Mouse (Mus musculus): Measurements from ENCODE around the gene Enthd1. TPM values are rescaled to one million over a fixed set of nuclear protein-coding genes. Genes with fewer than 3 reads are reported as not detected.
"Not testable (repeated sequence)": the region's sequence is repeated elsewhere in the genome, so short reads cannot be mapped to it uniquely, and the experiment has no call there.

Enthd1 gene
- polyA plus RNA-seq, 1 experiment = not detected

DNA sequence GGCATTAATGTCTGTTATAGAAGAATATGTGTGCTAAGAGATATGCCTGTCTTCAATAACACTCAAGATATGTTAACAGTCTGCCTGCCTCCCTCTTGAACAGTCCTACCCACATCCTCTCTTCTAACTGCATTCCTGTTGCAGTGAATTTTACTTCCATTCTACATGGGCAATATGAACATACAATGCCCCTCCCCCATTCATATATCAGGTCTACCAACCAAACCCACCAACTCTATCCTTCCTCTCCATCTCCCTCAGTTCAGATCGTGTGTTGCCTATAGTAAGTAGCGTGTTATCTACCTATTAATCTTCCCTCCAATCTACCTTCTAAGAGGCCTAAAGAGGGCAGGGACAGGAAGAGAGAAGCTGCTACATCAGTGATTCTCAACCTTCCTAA lies 26.9 kb downstream of the Enthd1 start:
- no peak for DNase-seq (ENCODE audit: low spot score)

DNA sequence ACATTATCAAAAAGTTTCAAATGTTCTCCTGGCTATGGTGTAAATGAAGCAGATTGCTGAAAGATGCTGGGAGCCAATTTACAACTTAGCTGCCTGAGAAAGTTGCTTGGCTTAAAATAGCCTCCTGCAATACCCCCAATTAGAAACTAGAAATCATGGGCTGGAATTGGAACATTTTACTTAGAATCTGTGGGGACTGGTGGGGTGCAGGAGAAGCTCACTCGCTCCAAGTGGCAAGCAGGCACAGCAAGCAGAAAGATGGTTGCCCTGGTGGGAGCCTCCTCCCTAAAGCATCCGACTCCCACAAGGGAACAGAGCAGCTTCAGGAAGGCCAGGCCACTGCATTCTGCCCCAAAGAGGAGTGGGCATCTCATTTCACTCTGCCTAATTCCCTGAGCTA lies 28.9 kb downstream of the Enthd1 start:
- no peak for DNase-seq (ENCODE audit: low spot score)

GRCm38 (mm10) chr15:80533274-80533673 lies 31.7 kb downstream of the Enthd1 start:
- DNase-seq (ENCODE audit: low spot score) = no peak

GRCm38 (mm10) chr15:80532281-80533072 lies 32.5 kb downstream of the Enthd1 start:
- no peak for DNase-seq (ENCODE audit: low spot score)

GRCm38 (mm10) chr15:80531026-80531425 lies 33.9 kb downstream of the Enthd1 start:
- no peak for DNase-seq (ENCODE audit: low spot score)

- DNase-seq (ENCODE audit: low spot score) = no peak
Measured at GRCm38 (mm10) chr15:80529955-80530869, 34.7 kb downstream of the Enthd1 start.

DNA sequence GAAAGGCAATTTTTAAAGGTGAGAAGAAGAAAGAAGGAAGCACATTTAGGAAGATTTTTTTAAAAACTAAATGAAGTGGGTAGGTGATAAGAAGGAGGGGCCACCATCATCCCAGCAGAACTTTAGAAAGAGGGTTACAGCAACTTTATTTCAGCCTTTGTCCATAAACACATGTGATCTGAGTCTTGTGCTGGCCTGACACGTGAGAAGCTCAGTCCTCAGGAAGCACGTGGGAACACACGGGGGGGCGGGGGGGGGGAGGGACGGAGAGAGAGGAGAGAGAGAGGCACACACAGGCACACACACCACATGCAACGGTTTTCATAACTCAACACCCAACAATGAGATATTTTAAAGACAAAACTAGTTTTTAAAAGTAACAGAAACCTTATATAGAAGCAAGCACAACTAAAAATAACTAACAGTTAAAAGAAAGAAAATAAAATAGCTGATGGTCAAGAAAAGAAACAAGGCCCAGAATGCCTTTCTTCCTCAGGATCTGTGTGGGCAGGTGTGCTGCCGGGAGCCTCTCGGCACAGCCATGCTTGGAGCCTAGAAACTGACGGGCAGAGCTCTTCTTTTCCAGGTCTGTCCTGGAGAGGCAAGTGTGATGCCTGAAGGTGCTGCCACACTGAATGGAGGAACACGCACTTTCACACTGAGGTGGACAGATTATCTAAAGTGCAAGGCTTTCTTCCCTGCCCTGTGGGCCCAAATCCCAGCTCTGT lies 43.1 kb downstream of the Enthd1 start:
- DNase-seq (ENCODE audit: low spot score) = no peak

- no peak for DNase-seq (ENCODE audit: low spot score)
Measured at GRCm38 (mm10) chr15:80519931-80520330, 45.0 kb downstream of the Enthd1 start.

- DNase-seq (ENCODE audit: low spot score) = no peak
Measured at GRCm38 (mm10) chr15:80518567-80519223, 46.3 kb downstream of the Enthd1 start.

- no peak for DNase-seq (ENCODE audit: low spot score)
Measured at GRCm38 (mm10) chr15:80517996-80518395, 47.0 kb downstream of the Enthd1 start.

DNA sequence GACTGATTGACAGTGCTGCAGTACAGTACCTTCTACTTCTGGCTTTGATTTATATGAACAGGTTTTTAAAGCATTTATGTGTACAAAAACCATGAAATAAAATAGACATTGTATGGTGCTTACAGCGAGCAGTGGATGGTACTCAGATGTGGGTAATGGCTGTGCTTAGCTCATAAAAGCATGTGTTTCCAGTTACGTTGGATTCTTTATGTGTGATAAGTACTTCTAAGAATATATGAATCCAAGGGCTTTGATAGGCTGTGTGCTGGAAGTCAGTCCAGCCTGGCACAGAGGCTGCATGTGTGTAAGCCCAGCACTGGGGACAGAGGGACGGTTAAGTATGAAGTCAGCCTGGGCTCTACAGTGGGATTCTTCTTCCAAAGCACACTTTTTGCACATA lies 48.4 kb downstream of the Enthd1 start:
- no peak for DNase-seq (ENCODE audit: low spot score)

GRCm38 (mm10) chr15:80505086-80505485 lies 59.9 kb downstream of the Enthd1 start:
- DNase-seq (ENCODE audit: low spot score) = no peak

DNA sequence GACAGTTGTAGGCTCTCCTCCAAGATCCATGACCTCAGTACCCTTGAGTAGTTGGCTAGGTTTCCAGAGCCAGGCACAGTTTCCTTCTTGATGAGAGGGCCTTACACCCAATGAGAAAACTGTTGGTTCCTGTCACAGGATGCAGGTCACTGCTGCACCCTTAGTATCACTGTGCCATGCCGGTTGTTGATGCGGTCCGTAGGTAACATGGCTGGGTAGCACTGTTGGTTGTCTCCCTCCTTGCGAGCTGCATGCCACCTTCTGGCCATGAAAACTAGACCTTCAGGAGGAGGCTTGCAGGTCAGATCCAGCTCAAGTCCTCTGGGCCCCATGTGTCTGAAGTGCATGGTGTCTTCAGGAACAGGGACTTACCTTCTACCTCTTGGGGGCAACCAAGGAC lies 61.8 kb downstream of the Enthd1 start:
- DNase-seq (ENCODE audit: low spot score) = not testable (repeated sequence)

- DNase-seq (ENCODE audit: low spot score) = no peak
Measured at GRCm38 (mm10) chr15:80502741-80503140, 62.2 kb downstream of the Enthd1 start.

GRCm38 (mm10) chr15:80501106-80502096 lies 63.6 kb downstream of the Enthd1 start:
- no peak for DNase-seq (ENCODE audit: low spot score)

- DNase-seq (ENCODE audit: low spot score) = no peak
Measured at GRCm38 (mm10) chr15:80500426-80500825, 64.5 kb downstream of the Enthd1 start.

DNA sequence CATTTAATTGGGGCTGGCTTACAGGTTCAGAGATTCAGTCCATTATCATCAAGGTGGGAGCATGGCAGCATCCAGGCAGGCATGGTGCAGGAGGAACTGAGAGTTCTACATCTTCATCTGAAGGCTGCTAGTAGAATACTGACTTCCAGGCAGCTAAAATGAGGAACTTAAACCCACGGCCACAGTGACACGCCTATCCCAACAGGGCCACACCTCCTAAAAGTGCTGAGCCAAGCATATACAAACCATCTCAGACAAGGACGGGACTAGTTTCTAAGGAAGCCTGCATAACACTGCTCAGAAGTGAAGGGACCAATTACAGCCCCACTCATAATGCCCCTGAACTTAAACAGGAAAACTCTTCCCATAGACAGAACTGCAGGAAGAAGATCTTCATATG lies 67.2 kb downstream of the Enthd1 start:
- not testable (repeated sequence) for DNase-seq (ENCODE audit: low spot score)

- DNase-seq (ENCODE audit: low spot score) = no peak
Measured at GRCm38 (mm10) chr15:80491505-80491904, 73.5 kb downstream of the Enthd1 start.

DNA sequence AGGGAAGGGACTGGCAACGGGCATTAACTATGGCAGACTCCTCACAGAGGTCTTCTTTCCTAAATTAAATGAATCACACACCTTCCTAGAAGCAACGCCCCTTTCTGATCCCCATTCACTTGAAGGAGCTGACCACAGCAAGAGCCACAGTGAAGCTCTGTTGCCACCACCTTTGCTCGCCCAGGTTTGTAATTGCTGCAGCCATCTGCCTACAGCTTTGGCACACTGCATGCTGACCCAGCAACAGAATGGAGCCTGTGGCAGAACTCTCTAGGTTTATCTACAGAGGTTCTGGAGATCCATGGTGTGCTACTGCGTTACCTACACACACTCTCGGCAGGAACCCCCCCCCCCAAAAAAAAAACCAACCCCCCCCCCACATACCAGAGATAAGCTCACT lies 74.8 kb downstream of the Enthd1 start:
- DNase-seq (ENCODE audit: low spot score) = no peak

- no peak for DNase-seq (ENCODE audit: low spot score)
Measured at GRCm38 (mm10) chr15:80488658-80489057, 76.3 kb downstream of the Enthd1 start.
